Mouse (Mus musculus) MN1 (cell line): Measurements from ENCODE around the gene Ssh2.

Source experiments
- DNase-seq: peaks from one replicate; pipeline ENCODE4 v3.0.0-alpha.2; 2016; ENCODE audit warnings: low spot score

The Ssh2 gene

DNA sequence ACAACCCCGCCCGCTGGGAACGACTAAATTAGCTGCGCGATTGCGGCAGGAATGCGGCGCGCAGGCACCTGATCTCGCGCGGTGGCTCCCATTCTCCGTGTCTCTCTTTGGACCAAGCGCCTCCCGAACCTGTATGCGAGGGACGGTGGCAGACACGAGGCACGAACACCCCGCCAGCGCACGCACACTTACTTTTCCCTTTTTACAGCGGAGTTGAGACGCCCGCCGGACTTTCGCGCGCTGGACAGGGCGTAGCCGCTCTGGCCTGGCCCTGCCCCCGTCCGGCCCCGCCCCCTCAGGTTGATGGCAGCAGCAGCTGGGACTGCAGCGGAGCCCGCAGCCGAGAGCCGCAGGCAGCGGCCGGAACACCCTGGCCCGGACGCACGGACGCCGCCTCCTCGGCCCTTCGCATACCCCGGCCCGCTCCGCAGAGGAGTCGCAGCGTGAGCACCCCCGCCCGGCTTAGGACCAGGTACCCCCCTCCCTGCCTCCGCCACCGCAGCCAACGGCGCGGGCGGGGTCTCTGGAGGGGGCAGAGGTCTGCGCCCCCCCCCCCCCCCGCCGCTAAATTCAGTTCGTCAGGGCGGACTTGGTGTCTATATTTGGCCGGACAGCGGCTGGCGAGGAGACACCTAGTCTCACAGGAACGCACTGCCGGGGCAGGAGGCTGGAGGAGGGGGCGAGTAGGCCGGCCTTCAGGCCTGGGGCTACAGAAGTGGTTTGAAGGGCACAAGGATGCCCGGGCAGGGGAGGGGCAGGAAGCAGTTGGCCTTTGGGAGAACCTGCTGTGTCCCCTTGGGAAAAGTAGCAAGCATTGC lies 246.4 kb downstream of the Ssh2 start, which contains the start of gene Coro6:
Coro6 (plus strand) TSS at position 129 of the 818 bp plus-strand sequence.
- DNase-seq: peak; percentile 75

- no peak for DNase-seq
Observed at GRCm38 (mm10) chr11:77463101-77463445, 247.0 kb downstream of the Ssh2 start.

- DNase-seq: no peak
Observed at GRCm38 (mm10) chr11:77463786-77464185, 247.7 kb downstream of the Ssh2 start.

DNA sequence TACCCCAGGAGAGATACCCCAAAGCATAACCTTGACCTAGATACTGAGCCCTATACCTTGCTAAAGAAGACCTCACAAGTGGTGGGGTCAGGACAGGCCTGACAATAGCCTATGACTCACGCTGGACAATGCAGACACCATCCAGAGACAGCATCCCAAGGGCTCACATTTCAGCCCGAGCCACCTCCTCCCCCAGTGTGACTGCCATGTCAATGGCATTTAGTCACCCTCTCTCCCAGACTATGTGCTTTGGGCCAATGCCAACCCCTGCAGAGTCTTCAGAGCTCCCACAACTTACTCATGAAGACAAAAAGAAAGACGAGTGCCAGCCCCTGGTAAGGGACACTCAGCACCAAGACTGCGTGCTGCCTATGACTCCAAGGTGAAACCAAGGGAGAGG lies 248.6 kb downstream of the Ssh2 start:
- DNase-seq: peak; percentile 70

GRCm38 (mm10) chr11:77465111-77465510 lies 249.0 kb downstream of the Ssh2 start:
- no peak for DNase-seq

DNA sequence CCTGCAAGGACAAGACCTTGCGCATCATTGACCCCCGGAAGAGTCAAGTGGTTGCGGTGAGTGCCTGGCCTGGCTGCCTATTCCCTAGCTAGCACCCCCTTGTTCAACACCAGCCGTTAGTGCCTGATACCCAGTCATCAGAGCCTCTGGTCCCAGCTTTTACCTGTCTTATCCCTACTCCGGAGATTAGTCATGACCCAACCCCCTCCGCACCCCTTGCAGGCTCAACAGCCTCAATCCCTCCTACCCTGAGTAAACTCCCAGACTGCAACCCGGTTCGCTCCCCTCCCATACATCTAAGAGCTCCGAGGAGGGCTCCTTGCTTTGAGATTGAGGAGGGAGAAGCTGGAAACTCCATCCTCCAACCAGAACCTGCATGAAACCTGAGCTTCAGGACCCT lies 250.5 kb downstream of the Ssh2 start:
- no peak for DNase-seq

DNA sequence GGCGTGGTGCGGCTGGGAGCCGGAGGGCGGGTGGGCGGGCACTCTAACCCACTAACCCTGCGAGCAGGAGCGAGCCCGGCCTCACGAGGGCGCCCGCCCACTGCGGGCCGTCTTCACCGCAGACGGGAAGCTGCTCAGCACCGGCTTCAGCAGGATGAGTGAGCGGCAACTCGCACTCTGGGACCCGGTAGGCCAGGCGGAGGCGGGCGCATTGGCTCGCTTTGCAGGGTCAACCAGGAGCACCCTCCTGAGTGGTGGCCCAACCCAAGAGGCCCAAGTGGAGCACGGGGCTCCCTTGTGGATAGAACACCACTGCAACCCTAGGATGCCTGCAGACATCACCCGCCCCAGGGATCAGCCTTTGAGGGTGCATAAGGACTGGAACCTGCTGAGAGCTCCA lies 251.1 kb downstream of the Ssh2 start:
- DNase-seq: peak; percentile 42

- DNase-seq: peak; percentile 52
Observed at GRCm38 (mm10) chr11:77467784-77468183, 251.7 kb downstream of the Ssh2 start.

DNA sequence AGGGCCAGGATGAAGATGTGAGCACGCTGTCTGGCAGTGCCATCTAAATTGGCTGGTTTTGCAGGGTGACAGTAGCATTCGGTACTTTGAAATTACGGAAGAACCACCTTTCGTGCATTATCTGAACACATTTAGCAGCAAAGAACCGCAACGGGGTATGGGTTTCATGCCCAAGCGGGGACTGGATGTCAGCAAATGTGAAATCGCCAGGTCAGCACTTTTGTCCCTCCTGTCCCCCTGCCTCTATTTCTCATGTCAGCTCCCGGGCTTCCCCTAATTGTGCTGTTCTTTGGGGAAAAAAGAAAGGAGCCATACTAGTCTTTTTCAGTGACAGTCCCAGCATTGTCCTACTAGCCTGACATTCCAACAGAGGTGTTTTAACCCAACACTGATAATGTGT lies 252.3 kb downstream of the Ssh2 start:
- DNase-seq: no peak

- no peak for DNase-seq
Observed at GRCm38 (mm10) chr11:77471407-77471806, 255.3 kb downstream of the Ssh2 start.

- no peak for DNase-seq
Observed at GRCm38 (mm10) chr11:77472775-77473174, 256.7 kb downstream of the Ssh2 start.

GRCm38 (mm10) chr11:77476216-77476615 lies 260.1 kb downstream of the Ssh2 start:
- no peak for DNase-seq

DNA sequence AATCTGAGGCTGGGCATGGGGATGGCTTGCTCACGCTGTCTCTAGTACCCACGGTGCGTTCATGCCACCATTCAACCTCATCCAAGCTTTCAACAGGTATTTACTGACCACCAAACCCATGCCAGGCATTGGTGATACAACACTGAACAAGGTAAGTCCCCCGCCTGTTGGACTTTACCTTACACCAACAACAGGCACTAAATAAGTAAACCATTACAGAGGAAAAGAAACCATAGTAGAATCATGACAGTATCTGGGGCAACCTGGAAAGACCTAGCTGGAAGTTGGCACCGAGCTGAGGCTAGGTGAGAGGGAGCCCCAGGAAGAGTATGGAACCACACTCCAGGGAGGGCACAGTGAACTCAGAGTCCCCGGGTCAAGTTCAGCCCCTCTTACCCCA lies 260.8 kb downstream of the Ssh2 start:
- DNase-seq: no peak

DNA sequence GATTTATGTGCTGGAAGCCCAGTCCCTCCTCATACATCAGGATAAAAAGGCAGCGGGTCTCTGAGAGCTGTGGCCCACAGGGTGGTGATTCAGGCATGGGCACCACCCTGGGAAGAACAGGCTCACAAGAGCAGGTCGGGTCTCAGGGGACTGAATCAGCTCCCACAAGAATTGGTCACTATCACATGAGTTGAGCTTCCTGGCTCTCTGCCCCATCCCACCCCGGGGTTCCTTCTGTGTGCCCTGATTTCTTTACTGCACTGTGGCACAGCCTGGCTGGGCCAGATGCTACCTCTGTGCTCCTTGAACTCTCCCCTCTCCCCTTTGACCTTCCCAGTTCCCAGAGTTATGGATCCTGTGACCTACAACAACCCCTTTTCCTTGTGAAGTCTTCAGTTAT lies 267.0 kb downstream of the Ssh2 start:
- no peak for DNase-seq

- no peak for DNase-seq
Observed at GRCm38 (mm10) chr11:77483510-77484255, 267.6 kb downstream of the Ssh2 start.

- DNase-seq: no peak
Observed at GRCm38 (mm10) chr11:77485229-77485628, 269.1 kb downstream of the Ssh2 start.

GRCm38 (mm10) chr11:77486798-77487197 lies 270.7 kb downstream of the Ssh2 start:
- peak; percentile 73 for DNase-seq

GRCm38 (mm10) chr11:77488771-77489581 lies 272.9 kb downstream of the Ssh2 start:
- DNase-seq: peak; percentile 30

DNA sequence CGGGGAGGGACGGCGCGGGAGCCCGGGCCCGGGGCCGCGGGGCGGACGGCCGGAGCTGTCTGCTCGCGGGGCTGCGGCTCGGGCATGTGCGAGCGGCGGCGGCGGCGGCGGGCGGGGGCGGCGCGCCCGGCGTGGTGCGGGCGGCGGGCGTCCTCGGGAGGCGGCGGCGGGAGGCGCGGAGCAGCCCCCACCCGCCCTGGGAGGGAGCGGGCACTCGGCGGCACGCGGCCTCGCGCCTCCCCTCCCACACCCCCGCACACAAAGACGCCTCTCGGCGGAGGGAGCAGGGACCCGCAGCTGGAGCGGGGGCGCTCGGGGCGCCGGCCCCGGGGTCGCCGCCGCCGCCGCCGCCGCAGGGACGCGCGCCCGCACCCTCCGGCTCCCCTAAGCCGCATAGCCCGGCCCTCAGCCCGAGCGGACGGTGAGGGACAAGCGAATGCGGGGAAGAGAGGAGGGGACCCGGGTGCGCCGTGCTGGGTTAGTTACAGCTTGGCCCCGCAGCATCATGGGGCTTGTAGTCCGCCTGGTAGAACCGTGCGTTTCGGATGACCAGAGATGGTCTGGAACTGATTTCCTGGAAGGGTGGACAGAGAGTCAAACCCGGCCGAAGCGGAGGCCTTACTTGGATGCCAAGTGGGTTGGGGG lies 273.6 kb downstream of the Ssh2 start, which contains the start of gene Ankrd13b:
Ankrd13b (minus strand) TSS at position 88 of the 645 bp plus-strand sequence.
- peak; percentile 80 for DNase-seq

- DNase-seq: peak; percentile 37
Observed at GRCm38 (mm10) chr11:77490451-77490850, 274.4 kb downstream of the Ssh2 start.

GRCm38 (mm10) chr11:77491123-77491501 lies 275.0 kb downstream of the Ssh2 start:
- peak; percentile 94 for DNase-seq
